Mouse (Mus musculus): Measurements from ENCODE around the gene Tgfb1. TPM values are rescaled to one million over a fixed set of nuclear protein-coding genes. Genes with fewer than 3 reads are reported as not detected.

Gene Tgfb1
- 286 to 300 TPM (median 298 TPM) in 4 replicates for total RNA-seq (2023; ENCODE audit: inconsistent age)

GRCm38 (mm10) chr7:25686680-25687531 lies at the start of gene Tgfb1:
Tgfb1 (plus strand) TSS chr7:25687002.

GRCm38 (mm10) chr7:25658657-25659472 lies 27.9 kb upstream of the Tgfb1 start, which contains the start of the genes Bckdha and Exosc5:
Bckdha (minus strand) TSS chr7:25658981.
Exosc5 (plus strand) TSS chr7:25659164.

GRCm38 (mm10) chr7:25674719-25675300 lies 12.0 kb upstream of the Tgfb1 start, which contains the start of gene Tmem91:
Tmem91 (minus strand) TSS chr7:25675166.

GRCm38 (mm10) chr7:25680514-25681258 lies 6.1 kb upstream of the Tgfb1 start, which contains the start of gene B9d2:
B9d2 (plus strand) TSS chr7:25680780.

GRCm38 (mm10) chr7:25718788-25719417 lies 32.1 kb downstream of the Tgfb1 start, which contains the start of gene Ccdc97:
Ccdc97 (minus strand) TSS chr7:25719088.

Other genes with a start within 250 kb of the Tgfb1 start
- gene Ceacam1, start 209.4 kb upstream of the Tgfb1 start, total RNA-seq (2023; ENCODE audit: inconsistent age): 43.2 to 52.4 TPM (median 46.4 TPM) in 4 replicates
- 7.9 to 11.4 TPM (median 9.8 TPM) in 4 replicates for gene Ceacam2, start 147.1 kb upstream of the Tgfb1 start, total RNA-seq (2023; ENCODE audit: inconsistent age)
- gene Erich4, start 71.1 kb upstream of the Tgfb1 start, total RNA-seq (2023; ENCODE audit: inconsistent age): not detected in 4 replicates
- gene Dmac2, start 67.6 kb upstream of the Tgfb1 start, total RNA-seq (2023; ENCODE audit: inconsistent age): 82.5 to 103 TPM (median 91.1 TPM) in 4 replicates
- gene B3gnt8, start 60.3 kb upstream of the Tgfb1 start, total RNA-seq (2023; ENCODE audit: inconsistent age): 27.3 to 36.9 TPM (median 29.9 TPM) in 4 replicates
- gene Bckdha, start 28.0 kb upstream of the Tgfb1 start, total RNA-seq (2023; ENCODE audit: inconsistent age): 42.0 to 56.3 TPM (median 46.7 TPM) in 4 replicates
- 66.2 to 79.2 TPM (median 73.4 TPM) in 4 replicates for gene Exosc5, start 27.8 kb upstream of the Tgfb1 start, total RNA-seq (2023; ENCODE audit: inconsistent age)
- 0.93 TPM in 1 of 4 replicates, not detected in the others for gene Tmem91, start 11.8 kb upstream of the Tgfb1 start, total RNA-seq (2023; ENCODE audit: inconsistent age)
- gene B9d2, start 6.2 kb upstream of the Tgfb1 start, total RNA-seq (2023; ENCODE audit: inconsistent age): 46.0 to 59.8 TPM (median 49.8 TPM) in 4 replicates
- gene Ccdc97, start 32.1 kb downstream of the Tgfb1 start, total RNA-seq (2023; ENCODE audit: inconsistent age): 93.9 to 102 TPM (median 97.4 TPM) in 4 replicates
- 215 to 225 TPM (median 221 TPM) in 4 replicates for gene Hnrnpul1, start 67.8 kb downstream of the Tgfb1 start, total RNA-seq (2023; ENCODE audit: inconsistent age)
- 4.9 to 14.0 TPM (median 10.4 TPM) in 4 replicates for gene Axl, start 101.7 kb downstream of the Tgfb1 start, total RNA-seq (2023; ENCODE audit: inconsistent age)
- 0.19 TPM in 1 of 4 replicates, not detected in the others for gene Cyp2s1, start 129.9 kb downstream of the Tgfb1 start, total RNA-seq (2023; ENCODE audit: inconsistent age)
- not detected in 4 replicates for gene Cyp2b10, start 210.6 kb downstream of the Tgfb1 start, total RNA-seq (2023; ENCODE audit: inconsistent age)